Mouse (Mus musculus) frontal cortex, adult 2 months (tissue): ENCODE results near the gene Sptssa. TPM values are rescaled to one million over a fixed set of nuclear protein-coding genes. Genes with fewer than 3 reads are reported as not detected.

Experiments used
- DNase-seq, 2 experiments: peaks; one replicate each; pipeline ENCODE4 v3.0.0; 2022; ENCODE audit warnings: low spot score in 1 of 2; ENCODE audit errors: extremely low spot score in 1 of 2
- polyA plus RNA-seq: library from polyadenylated mRNA; depleted of rRNA; stranded (reverse); fragments of >200 nt; gene quantifications from 2 replicates; pipeline ENCODE4 v1.2.3, GENCODE M21; 2012

Sptssa gene
- polyA plus RNA-seq, 1 experiment = 56.0 TPM

DNA sequence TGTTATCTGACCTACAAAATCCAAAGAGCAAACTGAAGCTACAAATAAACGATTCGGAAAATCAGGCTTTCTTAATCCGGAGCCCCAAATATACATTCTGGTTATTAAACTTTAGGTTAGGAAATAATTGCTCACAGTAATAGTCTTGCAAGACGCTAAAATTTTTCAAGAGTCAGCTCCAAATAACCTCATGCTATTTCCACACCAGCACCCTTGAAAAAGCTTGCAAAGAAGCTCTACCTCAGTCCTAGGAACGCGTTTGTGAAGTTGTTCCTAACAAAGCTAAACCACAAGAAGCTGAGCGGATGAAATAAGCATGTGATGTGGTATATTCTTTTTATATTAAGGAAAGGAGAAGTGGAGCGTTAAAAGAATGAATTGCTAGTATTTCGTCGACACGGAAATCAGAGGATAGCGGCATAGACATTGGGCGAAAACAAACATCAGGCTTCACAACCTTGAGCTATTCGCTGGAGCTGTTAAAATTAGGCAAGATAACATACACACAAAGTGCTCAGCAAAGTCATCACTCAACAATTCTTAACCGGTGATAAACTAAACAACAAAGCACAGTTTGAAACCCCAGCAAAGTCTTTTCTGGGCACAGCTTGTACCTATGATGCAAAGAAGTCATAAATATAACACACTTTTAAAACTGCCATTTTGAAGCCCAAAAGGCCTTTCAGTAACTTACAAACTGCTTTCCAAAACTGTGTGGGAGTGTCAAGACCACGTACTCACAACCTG, 908 bp downstream of the Sptssa start:
- DNase-seq = peak in 1 of 2 experiments; percentile 10

DNA sequence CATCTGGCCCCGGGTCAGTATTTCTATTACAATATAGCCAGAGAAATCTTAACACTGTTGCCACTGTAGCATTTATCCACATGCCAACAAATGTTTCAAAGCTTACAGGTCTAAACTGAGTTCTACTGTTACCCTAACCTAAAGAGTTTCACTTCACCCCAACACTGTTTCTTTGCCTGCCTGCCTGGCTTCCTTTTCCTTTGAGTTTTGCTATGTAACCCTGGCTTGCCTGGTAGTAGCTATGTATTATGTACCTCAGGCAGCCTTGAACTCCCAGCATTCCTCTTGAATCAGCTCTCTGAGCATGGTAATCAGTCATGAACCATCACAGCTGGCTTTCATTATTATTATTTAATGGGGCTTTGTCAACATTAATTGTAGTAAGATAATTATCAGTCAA, 1.6 kb downstream of the Sptssa start:
- DNase-seq = no peak

DNA sequence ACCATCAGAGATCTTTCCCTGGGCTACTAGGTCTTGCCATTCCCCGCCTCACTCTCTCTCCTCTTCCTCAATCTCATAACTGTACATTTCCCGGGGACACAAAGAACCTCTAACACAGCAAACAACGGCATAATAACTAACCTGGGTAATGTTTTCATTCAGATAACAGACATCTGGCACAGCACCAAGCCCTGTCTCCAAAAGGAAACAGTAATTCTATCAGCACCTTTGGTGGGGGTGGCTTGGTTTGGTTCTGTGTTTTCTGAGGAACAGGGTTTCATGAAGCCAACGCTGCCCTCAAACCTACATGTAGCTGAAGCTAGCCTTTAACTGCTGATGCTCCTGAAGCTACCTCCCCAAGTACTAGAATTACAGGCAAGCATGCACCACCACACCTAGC, 2.2 kb downstream of the Sptssa start:
- DNase-seq = no peak

DNA sequence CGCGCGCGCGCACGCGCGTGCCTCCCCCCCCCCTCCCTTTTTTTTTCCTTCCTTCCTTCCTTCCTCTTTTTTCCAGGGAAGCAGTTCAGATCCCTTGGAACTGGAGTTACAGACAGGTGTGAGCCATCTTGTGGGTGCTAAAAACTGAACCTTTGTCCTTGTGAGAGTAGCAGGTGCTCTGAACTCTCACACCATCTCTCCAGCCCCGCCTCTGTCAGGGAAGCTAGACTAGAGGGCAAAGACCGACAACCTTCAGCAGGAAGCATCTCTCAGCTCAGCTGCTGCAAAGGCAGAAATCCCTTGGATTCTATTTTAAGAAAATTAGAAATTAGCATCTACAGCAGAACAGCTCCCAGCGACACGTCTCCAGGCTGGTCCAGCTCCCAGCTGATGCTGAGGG, 4.0 kb downstream of the Sptssa start:
- DNase-seq = no peak

DNA sequence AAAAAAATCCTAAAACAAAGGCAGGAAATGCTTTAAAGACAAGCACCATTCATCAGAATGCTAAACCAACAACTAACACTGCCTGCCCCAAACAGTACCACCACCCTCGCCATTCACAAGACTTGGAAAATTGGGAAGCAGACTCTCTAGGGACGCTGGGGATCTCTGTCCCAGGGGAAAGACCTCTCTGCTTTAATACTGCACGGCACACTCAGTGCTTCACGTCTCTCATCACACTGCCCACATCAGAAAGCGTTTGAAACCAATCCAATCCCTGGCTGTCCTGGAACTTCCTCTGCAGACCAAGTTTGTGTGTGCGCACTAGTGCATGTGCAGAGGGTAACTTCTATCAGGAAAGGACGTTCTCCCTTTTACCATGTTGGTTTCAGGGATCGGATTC, 4.6 kb downstream of the Sptssa start:
- no peak for DNase-seq

DNA sequence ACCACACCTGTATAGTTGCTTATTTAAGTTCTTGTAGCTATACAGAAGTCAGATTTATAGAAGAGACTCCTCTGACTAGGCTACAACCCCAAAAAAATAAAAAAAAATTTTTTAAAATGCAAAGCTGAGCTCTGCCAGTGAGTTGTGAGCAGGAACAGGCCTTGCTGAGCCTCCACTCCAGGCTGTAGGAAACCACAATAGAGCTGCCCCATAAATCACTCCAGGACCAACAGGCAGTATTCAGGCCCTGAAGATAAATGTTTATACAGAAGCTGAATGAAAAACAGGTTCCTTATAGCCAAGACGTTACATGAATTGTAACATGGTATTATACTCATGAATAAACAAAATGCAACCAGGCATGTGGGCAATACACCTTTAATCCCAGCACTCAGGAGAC, 5.2 kb downstream of the Sptssa start:
- no peak for DNase-seq

DNA sequence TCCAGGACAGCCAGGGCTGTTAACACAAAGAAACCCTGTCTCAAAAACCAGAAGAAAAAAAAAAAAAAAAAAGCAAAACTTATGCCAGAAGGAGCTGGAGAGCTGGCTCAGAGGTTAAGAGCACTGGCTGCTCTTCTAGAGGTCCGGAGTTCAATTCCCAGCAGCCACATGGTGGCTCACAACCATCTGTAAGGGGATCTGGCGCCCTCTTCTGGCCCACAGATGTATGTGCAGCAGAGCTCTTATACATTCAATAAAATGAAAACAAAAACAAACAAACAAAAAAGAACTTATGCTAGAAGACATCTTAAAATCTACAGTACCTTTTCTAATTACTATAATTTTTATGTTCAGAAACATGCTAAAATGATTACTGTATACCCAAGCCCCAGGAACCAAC, 11.4 kb downstream of the Sptssa start:
- no peak for DNase-seq

DNA sequence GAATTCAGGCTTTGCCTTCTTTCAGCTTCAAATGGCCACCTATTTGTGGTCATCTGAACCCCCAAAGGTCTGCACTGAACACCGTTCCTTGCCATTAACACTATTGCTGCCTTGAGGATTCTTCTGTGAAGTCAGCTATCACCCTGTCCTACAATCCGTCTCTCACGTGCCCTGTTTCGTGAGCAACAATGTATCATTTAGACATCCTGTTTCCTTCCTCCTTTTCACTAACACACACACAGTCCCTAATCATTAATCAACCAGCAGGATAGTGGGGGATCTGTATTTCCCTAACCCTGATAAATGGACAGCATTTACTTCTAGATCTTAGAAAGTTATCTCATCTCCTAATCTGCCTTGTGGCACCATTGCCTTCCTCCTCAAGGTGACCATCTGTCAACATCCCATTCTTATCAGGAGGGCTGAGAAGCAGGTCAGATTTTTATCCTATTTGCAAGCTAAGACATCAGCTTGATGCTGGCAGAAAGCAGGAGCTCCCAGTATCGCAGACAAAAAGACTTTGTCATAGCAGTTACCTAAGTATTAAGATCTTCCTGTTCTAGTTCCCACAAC, 13.0 kb downstream of the Sptssa start:
- no peak for DNase-seq

DNA sequence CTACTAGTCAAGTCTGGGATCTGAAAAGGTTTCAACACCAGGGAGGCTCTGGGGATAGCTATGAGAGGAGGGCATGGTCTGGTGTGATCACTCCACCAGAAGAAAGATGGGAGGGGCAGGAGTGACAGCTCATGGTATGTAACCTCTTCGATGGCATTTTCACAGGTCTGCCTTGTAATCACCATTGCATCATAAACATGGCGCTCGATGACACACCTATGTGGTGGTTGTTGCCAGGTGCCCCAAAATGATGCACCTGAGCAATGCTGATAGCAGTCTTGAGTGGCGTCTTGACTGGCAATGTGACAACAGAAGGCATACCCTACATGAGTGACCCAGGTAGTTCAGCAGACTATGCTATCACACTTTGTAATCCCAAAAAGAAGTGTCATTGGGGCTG, 15.0 kb downstream of the Sptssa start:
- DNase-seq = no peak

DNA sequence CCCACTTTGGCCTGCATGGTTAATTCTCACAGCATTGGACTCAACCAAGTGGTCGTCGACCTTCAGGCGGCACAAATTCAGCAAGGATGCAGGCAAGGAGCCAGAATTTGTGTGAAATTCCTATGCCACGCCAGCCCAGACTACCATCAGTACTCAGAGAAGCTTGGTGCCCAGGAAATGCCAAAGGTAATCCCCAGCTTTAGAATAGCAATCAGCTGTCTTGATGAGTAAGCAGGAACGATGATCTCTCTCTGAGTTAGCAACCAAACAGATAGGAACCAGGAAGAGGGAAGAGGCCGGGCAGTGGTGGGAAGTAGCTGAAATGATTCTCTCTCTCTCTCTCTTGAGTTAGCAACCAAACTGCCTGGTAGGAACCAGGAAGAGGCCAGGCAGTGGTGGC, 16.1 kb downstream of the Sptssa start:
- no peak for DNase-seq

DNA sequence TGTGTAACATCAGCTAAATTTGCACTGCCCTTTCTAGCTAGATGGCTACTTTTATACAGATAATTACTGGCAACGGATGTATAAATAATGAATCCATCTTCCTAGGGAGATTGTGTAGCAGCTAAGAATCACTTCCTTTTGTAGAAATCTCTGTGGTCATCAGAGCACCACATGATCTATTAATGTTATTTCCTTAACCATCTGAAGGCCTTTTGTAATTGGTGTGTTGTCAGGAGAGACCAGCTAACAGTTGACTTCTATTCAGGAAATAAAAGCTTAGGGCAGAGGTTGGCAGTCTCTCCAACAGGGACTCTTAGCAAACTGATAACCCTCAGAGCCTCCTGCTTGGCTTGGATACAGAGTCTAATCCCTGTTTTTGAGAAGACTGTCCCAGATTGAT, 19.3 kb downstream of the Sptssa start:
- DNase-seq = no peak

DNA sequence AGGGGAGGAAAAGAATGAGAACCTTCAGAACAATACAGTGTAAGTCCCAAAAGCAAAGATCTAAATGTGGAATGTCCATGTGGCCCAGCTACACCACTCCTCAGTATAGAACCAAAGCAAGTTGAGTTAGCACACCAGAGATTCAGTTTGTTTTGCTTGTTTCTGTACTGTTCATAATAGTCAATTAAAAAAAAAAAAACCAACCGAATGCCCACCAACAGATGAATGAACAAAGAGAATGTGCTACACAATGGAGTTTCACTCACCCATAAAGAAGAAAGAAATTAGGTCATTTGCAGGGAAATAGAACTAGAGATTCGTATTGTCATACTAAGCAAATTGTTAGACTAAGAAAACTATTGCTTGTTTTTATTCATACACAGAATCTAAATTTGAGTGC, 24.2 kb downstream of the Sptssa start:
- no peak for DNase-seq

DNA sequence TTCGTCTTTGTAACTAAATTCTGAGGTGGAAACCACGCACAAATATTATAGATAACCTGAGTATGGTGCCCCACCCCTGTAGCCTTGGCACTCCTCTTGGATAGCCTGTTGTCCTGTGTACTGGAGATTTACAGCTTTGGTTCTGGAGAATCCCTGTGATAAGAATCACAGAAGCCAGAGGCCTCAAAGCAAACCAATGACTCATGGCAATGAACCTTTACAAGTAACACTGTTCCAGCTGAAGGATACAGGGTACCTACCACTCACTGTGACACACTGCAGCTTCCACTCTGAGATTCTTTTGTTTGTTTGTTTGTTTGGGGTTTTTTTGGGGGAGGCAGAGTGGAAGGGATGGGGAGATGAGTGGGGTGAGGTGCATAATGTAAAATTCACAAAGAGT, 34.4 kb downstream of the Sptssa start:
- DNase-seq = no peak

DNA sequence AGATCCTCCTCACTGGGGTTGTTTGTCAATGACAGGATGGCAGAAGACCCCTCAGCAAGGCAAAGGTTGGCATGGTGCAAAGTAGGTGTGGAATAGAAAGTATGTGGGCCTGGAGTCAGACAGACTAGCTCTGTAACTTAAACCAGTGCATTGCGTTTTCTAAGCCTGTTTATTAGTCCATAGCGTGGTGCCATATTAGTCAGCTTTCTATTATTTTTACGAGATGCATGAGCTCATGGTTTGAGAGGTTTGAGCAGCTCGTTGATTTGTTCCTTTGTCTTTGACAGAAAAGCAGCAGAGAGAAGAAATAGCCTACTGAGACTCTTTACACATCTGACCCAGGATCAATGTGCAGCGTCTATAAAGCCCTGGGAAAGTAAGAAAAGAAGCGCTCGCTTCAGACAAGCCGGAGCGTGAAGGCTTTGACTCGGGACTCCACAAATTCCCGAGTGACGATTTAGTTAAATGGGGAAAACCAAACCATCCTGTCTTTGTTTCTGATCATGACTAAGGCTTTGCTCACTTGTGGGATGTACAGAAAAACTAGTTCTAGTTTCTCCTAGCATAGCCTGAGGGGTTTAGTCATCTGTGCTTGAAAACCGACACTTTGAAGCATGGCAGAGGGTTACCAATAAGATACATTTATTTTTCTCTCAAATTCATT, 36.2 kb downstream of the Sptssa start:
- no peak for DNase-seq

DNA sequence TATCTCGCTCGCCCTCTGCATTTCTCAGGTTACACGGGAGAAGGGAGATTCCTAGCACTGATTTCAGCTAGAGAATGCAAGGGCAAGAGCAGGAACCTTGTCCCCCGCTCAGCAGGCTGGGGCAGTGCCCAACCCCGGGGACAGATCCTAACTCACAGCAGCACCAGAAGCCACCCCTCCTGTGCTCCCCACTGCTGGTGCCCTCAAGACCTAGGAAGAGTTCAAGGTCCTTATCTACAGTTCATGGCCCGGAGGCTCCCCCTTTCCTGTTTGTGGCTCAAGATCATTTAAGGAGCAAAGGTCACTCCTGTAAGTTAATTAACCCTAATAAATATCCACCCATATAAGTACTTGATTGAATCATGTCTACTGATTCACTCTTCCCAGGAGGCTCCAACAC, 47.4 kb downstream of the Sptssa start:
- DNase-seq = no peak

DNA sequence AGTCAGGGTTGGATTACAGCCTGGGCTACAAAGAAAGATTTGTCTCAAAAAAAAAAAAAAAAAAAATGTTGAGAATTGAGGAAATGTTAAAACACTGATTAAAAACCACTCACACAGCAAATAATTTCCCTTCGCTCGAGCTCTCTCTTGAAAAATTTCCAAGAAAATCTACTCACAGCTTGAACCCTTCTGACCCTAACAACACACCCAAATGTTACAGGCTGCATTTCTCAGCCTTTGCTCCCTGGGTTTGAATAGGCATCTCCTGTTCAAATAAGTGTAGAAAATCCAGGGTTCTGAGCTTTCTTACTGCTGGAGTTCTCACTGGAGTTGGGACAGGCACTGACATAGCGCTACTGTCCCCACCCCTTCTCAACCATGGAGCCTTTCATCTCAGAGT, 51.2 kb downstream of the Sptssa start:
- DNase-seq = no peak

DNA sequence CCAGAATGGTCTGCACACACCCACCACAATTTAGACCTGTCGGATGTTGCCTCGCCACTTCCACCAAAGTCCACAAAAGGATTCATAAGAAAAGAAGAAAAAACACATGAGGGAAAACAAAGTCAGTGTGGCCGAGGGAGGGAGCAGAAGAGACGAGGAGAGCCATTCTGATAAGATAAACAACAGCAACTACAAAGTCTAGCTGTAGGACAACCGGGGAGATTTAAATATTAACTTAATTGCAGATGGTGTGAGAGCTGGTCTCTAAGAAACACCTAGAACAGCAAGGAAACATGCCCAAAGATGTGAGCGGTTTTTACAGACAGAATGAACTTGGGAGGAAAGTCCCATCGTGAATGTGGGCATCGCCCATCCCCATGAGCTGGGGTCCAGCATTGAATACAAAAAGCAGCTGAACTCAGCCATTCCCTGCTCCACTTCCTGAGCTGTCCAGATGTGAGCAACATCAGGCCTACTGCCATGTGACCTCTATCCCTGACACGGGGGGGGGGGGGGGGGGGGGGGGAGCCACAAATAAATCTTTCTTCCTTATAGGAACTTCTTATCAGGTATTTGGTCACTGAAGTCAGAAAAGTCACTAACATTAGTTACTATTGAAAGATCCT, 52.7 kb downstream of the Sptssa start:
- DNase-seq = no peak

DNA sequence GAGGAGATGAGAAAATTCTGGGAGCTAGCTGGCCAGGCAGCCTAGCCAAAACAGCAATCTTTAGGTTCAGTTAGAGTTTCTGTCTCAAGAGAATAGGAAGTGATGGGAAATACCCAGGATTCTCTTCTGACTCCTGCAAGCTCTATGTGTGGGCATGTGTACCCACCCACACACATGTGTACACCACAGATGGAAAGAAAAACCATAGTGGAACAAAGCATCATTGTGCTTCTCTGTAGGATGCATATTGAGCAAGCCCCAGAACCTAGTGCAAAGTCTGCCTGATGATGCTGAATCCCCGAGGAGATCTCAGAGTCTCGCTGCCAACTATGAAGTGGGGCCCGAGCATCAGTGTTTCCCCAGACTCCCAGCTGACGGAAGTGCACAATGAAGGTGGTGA, 55.9 kb downstream of the Sptssa start:
- peak in 1 of 2 experiments; percentile 30 for DNase-seq

DNA sequence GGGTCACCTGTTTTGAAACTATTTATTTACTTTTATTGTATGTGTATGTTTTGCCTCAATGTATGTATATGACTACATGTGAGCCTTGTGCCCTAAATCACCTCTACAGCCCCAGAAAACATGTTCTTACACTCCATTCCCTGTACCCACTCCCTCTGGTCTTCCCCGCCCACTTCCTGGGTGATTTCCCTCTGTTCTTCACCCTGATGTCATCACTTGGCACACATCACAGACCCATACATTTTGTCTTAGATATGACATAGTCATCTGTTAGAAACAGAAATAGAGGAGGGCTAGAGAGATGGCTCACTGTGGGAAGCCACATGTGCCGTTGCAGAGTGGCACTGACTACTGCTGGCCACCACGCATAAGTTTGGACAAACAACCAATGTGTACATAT, 58.0 kb downstream of the Sptssa start:
- no peak for DNase-seq

DNA sequence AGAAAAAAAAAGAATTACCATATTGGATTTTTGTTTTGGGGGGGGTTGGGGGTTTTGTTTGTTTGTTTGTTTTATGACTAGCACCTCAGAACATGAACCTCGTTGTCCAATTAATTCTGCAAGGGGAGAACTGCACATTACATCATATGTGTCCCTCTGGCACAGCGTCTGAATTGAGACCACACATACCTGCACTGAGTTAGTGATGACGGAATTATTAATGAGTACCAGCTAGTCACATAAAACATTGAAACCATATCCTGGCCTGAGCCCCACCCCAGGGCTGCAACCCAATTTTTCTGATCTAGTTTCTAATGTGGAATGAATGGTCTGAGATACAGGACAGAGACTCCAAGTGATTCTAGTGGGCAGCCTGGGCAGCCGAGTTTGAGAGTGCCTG, 59.7 kb downstream of the Sptssa start:
- DNase-seq = no peak
